Mouse (Mus musculus) lung, adult 2 months (tissue): ENCODE results near the gene Amigo1. TPM values are rescaled to one million over a fixed set of nuclear protein-coding genes. Genes with fewer than 3 reads are reported as not detected.
"Not testable (repeated sequence)": the region's sequence is repeated elsewhere in the genome, so short reads cannot be mapped to it uniquely, and the experiment has no call there.

Experiments
- DNase-seq: peaks from one replicate; pipeline ENCODE4 v3.0.0; 2022
- H3K4me1 ChIP-seq: fragments of 200-500 bp; 2 replicates; pipeline ENCODE4 v1.6.1; 2011; ENCODE audit warnings: low read length; ENCODE audit not compliant: control insufficient read depth, insufficient read depth
- H3K4me3 ChIP-seq: fragments of 200-500 bp; replicated peaks from 2 replicates; pipeline ENCODE3; 2011; ENCODE audit warnings: low read depth, mild to moderate bottlenecking, control low read depth, low read length; ENCODE audit errors: extremely low read depth
- CTCF ChIP-seq: fragments of 200-500 bp; IDR thresholded peaks from 2 replicates; pipeline ENCODE4 v1.5.1; 2011; ENCODE audit warnings: mild to moderate bottlenecking, low read length, control low read depth; ENCODE audit not compliant: insufficient read depth
- POLR2A ChIP-seq: fragments of 200-500 bp; IDR thresholded peaks from 2 replicates; pipeline ENCODE4 v1.6.1; 2011; ENCODE audit warnings: low read depth, mild to moderate bottlenecking, control low read depth, low read length, borderline replicate concordance; ENCODE audit errors: extremely low read depth
- WGBS: fragments of 180-500 bp; shearing (Covaris S2); methylation state at CpG from one replicate; pipeline ENCODE4 v1.1.7; 2018; 5-methylcytosine and 5-hydroxymethylcytosine counted together
- polyA plus RNA-seq: library from polyadenylated mRNA; depleted of rRNA; stranded (reverse); fragments of >200 nt; gene quantifications from 2 replicates; pipeline ENCODE4 v1.2.3, GENCODE M21; 2012; rRNA removed

Amigo1 gene
- polyA plus RNA-seq, 1 experiment = 22.3 TPM

GRCm38 (mm10) chr3:108220661-108221060 is 34.5 kb downstream of the Amigo1 start:
- 68% methylated on average over 3 of the region's 3 CpGs for WGBS
- no peak for TF ChIP-seq POLR2A
- DNase-seq = no peak
- Histone ChIP-seq H3K4me3 (no peak overlapping the region), H3K4me1 (no peaks in the 10 kb centered on the region)

GRCm38 (mm10) chr3:108225711-108226557 is 39.8 kb downstream of the Amigo1 start:
- 3% methylated on average over 65 of the region's 67 CpGs for WGBS
- DNase-seq = peak; percentile 16

DNA sequence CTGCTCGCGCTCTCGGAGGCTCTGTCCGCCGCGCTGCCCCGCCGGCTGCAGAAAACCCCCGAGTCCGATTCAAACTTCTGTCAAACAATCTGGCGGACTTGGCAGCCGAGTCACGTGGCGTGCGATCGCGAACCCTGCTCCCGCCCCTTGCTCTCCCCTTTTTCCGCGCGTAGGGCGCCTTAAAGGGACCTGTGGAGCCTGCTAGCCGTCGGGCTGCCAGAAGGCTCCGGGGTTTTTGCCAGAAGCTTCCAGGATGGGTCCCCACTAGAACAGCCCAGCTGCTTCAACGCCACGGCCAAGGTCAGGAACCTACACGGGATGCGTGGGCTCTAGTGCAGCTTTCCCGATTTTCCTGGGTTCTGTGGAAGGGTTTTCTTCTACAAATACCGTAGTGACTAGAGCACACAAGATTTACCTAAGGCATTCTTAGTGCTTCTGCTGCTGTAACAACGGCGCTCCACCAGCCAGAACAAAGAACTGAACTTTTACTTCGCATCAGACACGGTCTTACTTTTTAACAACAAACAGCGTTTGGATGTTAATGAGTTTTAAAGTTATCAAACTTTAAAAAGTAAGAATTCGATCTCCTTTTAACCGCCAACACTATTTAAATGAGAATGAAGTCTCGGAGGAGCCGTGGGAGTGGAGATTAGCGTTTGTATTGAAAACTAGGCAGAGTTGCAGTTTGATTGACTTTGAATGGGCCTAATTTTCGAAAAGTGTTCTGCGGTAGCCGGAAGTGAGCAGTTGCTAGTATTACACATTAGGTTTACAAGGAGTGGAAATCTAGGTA is 40.6 kb downstream of the Amigo1 start, which contains the start of gene Sypl2:
TSS of gene Sypl2 (minus strand) at position 91 of the 793 bp plus-strand sequence.
- 7% methylated on average over 44 of the region's 44 CpGs for WGBS
- TF ChIP-seq CTCF (no peak), POLR2A (no peak)
- Histone ChIP-seq H3K4me1 (peaks cover 5% of the 10 kb centered on the region; the same call in 1 of the 2 replicates), H3K4me3 (peak within 1 kb of the TSS; percentile 52)
- DNase-seq = peak; percentile 36

More at GRCm38 (mm10) chr3:108225711-108226557, 39.8 kb downstream of the Amigo1 start:
- TF ChIP-seq POLR2A (no peak), CTCF (no peak)
- H3K4me3 ChIP-seq = peak overlapping the region; percentile 52
- peaks cover 5% of the 10 kb centered on the region; the same call in 1 of the 2 replicates for H3K4me1 ChIP-seq

DNA sequence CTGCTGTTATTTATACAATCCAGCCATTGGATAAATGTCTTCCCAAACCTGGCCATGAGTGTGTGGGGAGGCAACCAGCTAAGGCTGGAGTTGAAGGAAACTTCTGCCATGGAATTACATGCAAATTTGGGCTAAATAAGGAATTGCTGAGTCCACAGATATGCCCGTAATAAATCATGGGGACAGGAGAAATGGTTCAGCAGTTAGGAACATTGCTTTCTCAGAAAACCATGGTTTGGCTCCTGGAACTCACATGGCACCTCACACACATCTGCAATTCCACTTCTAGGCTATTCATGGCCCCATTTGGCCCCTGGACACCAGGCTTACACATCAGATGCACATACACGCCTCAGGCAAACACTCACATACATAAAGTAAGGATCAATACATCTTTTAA is 41.4 kb downstream of the Amigo1 start:
- Histone ChIP-seq H3K4me1 (peaks cover 5% of the 10 kb centered on the region; the same call in 1 of the 2 replicates), H3K4me3 (no peak overlapping the region)
- no peak for DNase-seq
- no peak for TF ChIP-seq POLR2A
- no peak for TF ChIP-seq CTCF
- 83% methylated on average over 2 of the region's 2 CpGs for WGBS

DNA sequence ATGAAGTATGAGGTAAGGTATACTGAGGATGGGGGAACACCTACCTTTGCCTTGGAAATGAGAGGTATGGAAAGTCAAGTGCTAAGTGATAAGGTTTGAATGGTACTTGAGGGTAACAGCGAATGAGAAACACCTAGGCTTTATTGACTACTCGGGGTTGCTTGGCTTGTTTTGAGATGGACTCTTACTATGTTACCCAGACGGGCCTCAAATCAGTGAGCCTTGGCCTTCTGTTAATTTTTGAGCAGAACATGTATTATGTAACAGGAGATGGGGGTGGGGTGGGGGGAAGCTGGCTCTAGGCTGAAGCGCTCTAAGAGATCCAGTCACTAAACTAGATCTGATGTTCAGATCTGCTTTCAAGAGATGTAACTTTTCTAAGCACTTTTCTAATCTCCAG is 45.5 kb downstream of the Amigo1 start:
- no peak for DNase-seq
- WGBS = 66% methylated on average over 4 of the region's 4 CpGs
- Histone ChIP-seq H3K4me1 (peaks cover 3% of the 10 kb centered on the region; the same call in 1 of the 2 replicates), H3K4me3 (no peak overlapping the region)
- TF ChIP-seq CTCF = no peak
- no peak for TF ChIP-seq POLR2A

- DNase-seq, H3K4me1 ChIP-seq, H3K4me3 ChIP-seq: not testable (repeated sequence)
- 83% methylated on average over 4 of the region's 4 CpGs for WGBS
These were observed 51.5 kb downstream of the Amigo1 start for GRCm38 (mm10) chr3:108237474-108238102.

GRCm38 (mm10) chr3:108241243-108241839 is 55.2 kb downstream of the Amigo1 start:
- WGBS = 90% methylated on average over 3 of the region's 3 CpGs
- no peak overlapping the region for H3K4me3 ChIP-seq
- no peak for TF ChIP-seq CTCF
- no peak for TF ChIP-seq POLR2A
- H3K4me1 ChIP-seq = no peaks in the 10 kb centered on the region
- no peak for DNase-seq

Other genes with a start within 250 kb of the Amigo1 start
- 3.5 and 6.9 TPM in 2 replicates for gene Gstm6, start 242.6 kb upstream of the Amigo1 start, polyA plus RNA-seq
- 0.65 and 3.1 TPM in 2 replicates for gene Gstm3, start 217.1 kb upstream of the Amigo1 start, polyA plus RNA-seq
- gene Gstm2, start 199.9 kb upstream of the Amigo1 start, polyA plus RNA-seq = 183 and 285 TPM in 2 replicates
- 1,241 and 1,426 TPM in 2 replicates for gene Gstm1, start 168.4 kb upstream of the Amigo1 start, polyA plus RNA-seq
- gene Gstm4, start 141.4 kb upstream of the Amigo1 start, polyA plus RNA-seq = 11.7 and 17.9 TPM in 2 replicates
- 77.5 and 84.7 TPM in 2 replicates for gene Ampd2, start 99.7 kb upstream of the Amigo1 start, polyA plus RNA-seq
- 0.24 TPM in 1 of 2 replicates, not detected in the other for gene Gnat2, start 93.5 kb upstream of the Amigo1 start, polyA plus RNA-seq
- 15.9 and 29.5 TPM in 2 replicates for gene Gnai3, start 40.2 kb upstream of the Amigo1 start, polyA plus RNA-seq
- not detected in 2 replicates for gene Gpr61, start 31.5 kb upstream of the Amigo1 start, polyA plus RNA-seq
- 8.1 and 11.4 TPM in 2 replicates for gene Cyb561d1, start 14.9 kb downstream of the Amigo1 start, polyA plus RNA-seq
- 8.6 and 10.5 TPM in 2 replicates for gene Atxn7l2, start 24.6 kb downstream of the Amigo1 start, polyA plus RNA-seq
- 0.18 and 3.1 TPM in 2 replicates for gene Sypl2, start 40.3 kb downstream of the Amigo1 start, polyA plus RNA-seq
- gene Psma5, start 70.6 kb downstream of the Amigo1 start, polyA plus RNA-seq = 22.6 and 37.4 TPM in 2 replicates
- 104 and 141 TPM in 2 replicates for gene Sort1, start 97.7 kb downstream of the Amigo1 start, polyA plus RNA-seq
- 34.9 and 39.2 TPM in 2 replicates for gene Mybphl, start 178.6 kb downstream of the Amigo1 start, polyA plus RNA-seq
- gene Psrc1, start 197.5 kb downstream of the Amigo1 start, polyA plus RNA-seq = 2.3 and 2.4 TPM in 2 replicates
- gene Celsr2, start 229.2 kb downstream of the Amigo1 start, polyA plus RNA-seq = 22.7 and 26.7 TPM in 2 replicates